Mouse (Mus musculus) forebrain, embryonic 11.5 days (tissue): ENCODE measurements around the gene Atp2b2. TPM values are rescaled to one million over a fixed set of nuclear protein-coding genes. Genes with fewer than 3 reads are reported as not detected.
A peak's percentile ranks its signal among the peaks of the same experiment; 100 is the strongest.

ENCODE experiments used
- ATAC-seq: fragments of 200-750 bp; cut with Nextera tagmentation; replicated peaks from 2 replicates; pipeline ENCODE4 v1.8.0; 2017; ENCODE audit warnings: moderate TSS enrichment; ENCODE audit not compliant: low FRiP score
- DNase-seq: peaks from one replicate; pipeline ENCODE4 v3.0.0-alpha.2; 2017; ENCODE audit warnings: low spot score
- H3K27ac ChIP-seq: fragments of 300-500 bp; sonication (generic); 2 replicates; pipeline ENCODE4 v1.5.1; 2014; ENCODE audit warnings: low read depth, low read length
- H3K27me3 ChIP-seq: fragments of 300-500 bp; sonication (generic); 2 replicates; pipeline ENCODE4 v1.6.1; 2014; ENCODE audit warnings: mild to moderate bottlenecking, low read length, mixed read lengths; ENCODE audit not compliant: control insufficient read depth, insufficient read depth
- H3K36me3 ChIP-seq: fragments of 300-500 bp; sonication (generic); 2 replicates; pipeline ENCODE4 v1.6.1; 2014; ENCODE audit warnings: mild to moderate bottlenecking, low read length, moderate library complexity, mixed read lengths; ENCODE audit not compliant: control insufficient read depth, insufficient read depth
- H3K4me1 ChIP-seq: fragments of 300-500 bp; sonication (generic); replicated peaks from 2 replicates; pipeline ENCODE4 v1.6.1; 2014; ENCODE audit warnings: low read length, mixed read lengths; ENCODE audit not compliant: control insufficient read depth, insufficient read depth
- H3K4me2 ChIP-seq: fragments of 300-500 bp; sonication (generic); 2 replicates; pipeline ENCODE4 v1.6.1; 2014; ENCODE audit warnings: low read depth, mild to moderate bottlenecking, low read length, moderate library complexity, mixed read lengths; ENCODE audit not compliant: severe bottlenecking
- H3K4me3 ChIP-seq: fragments of 300-500 bp; sonication (generic); 2 replicates; pipeline ENCODE4 v1.5.1; 2014; ENCODE audit warnings: low read depth, low read length
- H3K9ac ChIP-seq: fragments of 300-500 bp; sonication (generic); 2 replicates; pipeline ENCODE4 v1.6.1; 2014; ENCODE audit warnings: low read length
- H3K9me3 ChIP-seq: fragments of 300-500 bp; sonication (generic); 2 replicates; pipeline ENCODE4 v1.6.1; 2016; ENCODE audit warnings: low read length, mixed read lengths; ENCODE audit not compliant: control insufficient read depth
- WGBS: fragments of 180-500 bp; shearing (Covaris S2); extraction: QIAGEN DNeasy Blood & Tissue Kit; methylation state at CpG from one replicate; pipeline ENCODE4 v1.1.7; 2014; 5-methylcytosine and 5-hydroxymethylcytosine counted together
- polyA plus RNA-seq: library from polyadenylated mRNA; unstranded; fragments of >200 nt; fragmentation: Nextera tagmentation; extraction: Ambion mirVana; gene quantifications from 2 replicates; pipeline ENCODE4 v1.2.1, GENCODE M21; 2014

Gene Atp2b2
- polyA plus RNA-seq, 1 experiment from 2014 or later = 2.5 TPM

- no peak overlapping the region for H3K4me3 ChIP-seq
- H3K9ac ChIP-seq = no peak overlapping the region
- no peak for DNase-seq
- H3K27ac ChIP-seq = no peak overlapping the region
- H3K4me2 ChIP-seq = no peak overlapping the region
- H3K27me3 ChIP-seq = no peaks in the 10 kb centered on the region
- ATAC-seq = no peak
- no peaks in the 10 kb centered on the region for H3K36me3 ChIP-seq
- no peaks in the 10 kb centered on the region; the same call in 1 of the 2 replicates for H3K4me1 ChIP-seq
- H3K9me3 ChIP-seq = no peaks in the 10 kb centered on the region
Observed at GRCm38 (mm10) chr6:113855581-113855980, 186.8 kb downstream of the Atp2b2 start.

- WGBS = 10% methylated on average over 3 of the region's 3 CpGs
Observed at GRCm38 (mm10) chr6:113852318-113852717, 190.1 kb downstream of the Atp2b2 start.

GRCm38 (mm10) chr6:113849819-113850218 lies 192.6 kb downstream of the Atp2b2 start:
- DNase-seq (no peak), ATAC-seq (no peak)
- Histone ChIP-seq H3K36me3 (no peaks in the 10 kb centered on the region), H3K27me3 (no peaks in the 10 kb centered on the region), H3K27ac (no peak overlapping the region), H3K4me2 (no peak overlapping the region), H3K4me1 (no peaks in the 10 kb centered on the region), H3K9ac (no peak overlapping the region), H3K9me3 (no peaks in the 10 kb centered on the region), H3K4me3 (no peak overlapping the region)
- WGBS = 95% methylated on average over 3 of the region's 3 CpGs

More at GRCm38 (mm10) chr6:113852318-113852717, 190.1 kb downstream of the Atp2b2 start:
- DNase-seq (peak; percentile 77), ATAC-seq (no peak)
- Histone ChIP-seq H3K9ac (no peak overlapping the region), H3K27me3 (no peaks in the 10 kb centered on the region), H3K4me1 (no peaks in the 10 kb centered on the region), H3K36me3 (no peaks in the 10 kb centered on the region), H3K4me3 (no peak overlapping the region), H3K4me2 (no peak overlapping the region), H3K9me3 (no peaks in the 10 kb centered on the region), H3K27ac (no peak overlapping the region)

- H3K27ac ChIP-seq = no peak overlapping the region
- no peak overlapping the region for H3K4me2 ChIP-seq
- no peak overlapping the region for H3K9ac ChIP-seq
- no peak for DNase-seq
- WGBS = 70% methylated on average over 2 of the region's 2 CpGs
- no peaks in the 10 kb centered on the region for H3K4me1 ChIP-seq
- H3K9me3 ChIP-seq = no peaks in the 10 kb centered on the region
- no peak overlapping the region for H3K4me3 ChIP-seq
- H3K36me3 ChIP-seq = no peaks in the 10 kb centered on the region
- no peak for ATAC-seq
- no peaks in the 10 kb centered on the region for H3K27me3 ChIP-seq
Observed at GRCm38 (mm10) chr6:113848655-113849054, 193.8 kb downstream of the Atp2b2 start.

GRCm38 (mm10) chr6:113847092-113847491 lies 195.3 kb downstream of the Atp2b2 start:
- Histone ChIP-seq H3K9ac (no peak overlapping the region), H3K36me3 (no peaks in the 10 kb centered on the region), H3K4me3 (no peak overlapping the region), H3K9me3 (no peaks in the 10 kb centered on the region), H3K4me1 (no peaks in the 10 kb centered on the region), H3K27me3 (no peaks in the 10 kb centered on the region), H3K27ac (no peak overlapping the region), H3K4me2 (no peak overlapping the region)
- DNase-seq = no peak
- 87% methylated on average over 2 of the region's 2 CpGs for WGBS
- ATAC-seq = no peak

GRCm38 (mm10) chr6:113843248-113843647 lies 199.2 kb downstream of the Atp2b2 start:
- H3K4me3 ChIP-seq = no peak overlapping the region
- DNase-seq = peak; percentile 63

GRCm38 (mm10) chr6:113838493-113838892 lies 203.9 kb downstream of the Atp2b2 start:
- Histone ChIP-seq H3K4me2 (no peak overlapping the region), H3K4me3 (no peak overlapping the region)
- 48% methylated on average over 1 of the region's 1 CpGs for WGBS

More at GRCm38 (mm10) chr6:113843248-113843647, 199.2 kb downstream of the Atp2b2 start:
- H3K9ac ChIP-seq = no peak overlapping the region
- WGBS = 6% methylated on average over 3 of the region's 3 CpGs
- no peaks in the 10 kb centered on the region for H3K9me3 ChIP-seq
- H3K27me3 ChIP-seq = no peaks in the 10 kb centered on the region
- H3K27ac ChIP-seq = no peak overlapping the region
- H3K36me3 ChIP-seq = no peaks in the 10 kb centered on the region
- H3K4me2 ChIP-seq = no peak overlapping the region
- ATAC-seq = no peak
- no peaks in the 10 kb centered on the region for H3K4me1 ChIP-seq

GRCm38 (mm10) chr6:113837740-113838139 lies 204.7 kb downstream of the Atp2b2 start:
- H3K36me3 ChIP-seq = no peaks in the 10 kb centered on the region
- ATAC-seq (no peak), DNase-seq (no peak)
- no peak overlapping the region for H3K4me2 ChIP-seq
- H3K27me3 ChIP-seq = no peaks in the 10 kb centered on the region
- no peaks in the 10 kb centered on the region for H3K4me1 ChIP-seq
- H3K27ac ChIP-seq = no peak overlapping the region
- WGBS = 74% methylated on average over 2 of the region's 2 CpGs
- H3K4me3 ChIP-seq = no peak overlapping the region
- no peak overlapping the region for H3K9ac ChIP-seq
- no peaks in the 10 kb centered on the region for H3K9me3 ChIP-seq

More at GRCm38 (mm10) chr6:113838493-113838892, 203.9 kb downstream of the Atp2b2 start:
- Histone ChIP-seq H3K4me1 (no peaks in the 10 kb centered on the region), H3K36me3 (no peaks in the 10 kb centered on the region), H3K27me3 (no peaks in the 10 kb centered on the region), H3K9me3 (no peaks in the 10 kb centered on the region), H3K9ac (no peak overlapping the region), H3K27ac (no peak overlapping the region)
- ATAC-seq (no peak), DNase-seq (no peak)

GRCm38 (mm10) chr6:113836545-113836944 lies 205.9 kb downstream of the Atp2b2 start:
- Histone ChIP-seq H3K36me3 (no peaks in the 10 kb centered on the region), H3K9me3 (no peaks in the 10 kb centered on the region), H3K4me3 (no peak overlapping the region), H3K27ac (no peak overlapping the region), H3K27me3 (no peaks in the 10 kb centered on the region), H3K4me2 (no peak overlapping the region), H3K9ac (no peak overlapping the region), H3K4me1 (no peaks in the 10 kb centered on the region)
- no peak for ATAC-seq
- WGBS = 85% methylated on average over 3 of the region's 3 CpGs
- DNase-seq = no peak
